Mouse (Mus musculus): ENCODE data around the gene Pcsk2. TPM values are rescaled to one million over a fixed set of nuclear protein-coding genes. Genes with fewer than 3 reads are reported as not detected.

The Pcsk2 gene
- total RNA-seq, 1 experiment from 2014 or later, result not detected

- ATAC-seq (replicated peaks; ENCODE audit: insufficient number of reproducible peaks, low FRiP score, low TSS enrichment, poor library complexity, severe bottlenecking), result no peak
Observed at GRCm38 (mm10) chr2:143620916-143621315, 75.0 kb downstream of the Pcsk2 start.

- no peak for ATAC-seq (replicated peaks; ENCODE audit: insufficient number of reproducible peaks, low FRiP score, low TSS enrichment, poor library complexity, severe bottlenecking)
Observed at GRCm38 (mm10) chr2:143623916-143624315, 78.0 kb downstream of the Pcsk2 start.

GRCm38 (mm10) chr2:143643305-143643704 is 97.3 kb downstream of the Pcsk2 start:
- no peak for ATAC-seq (replicated peaks; ENCODE audit: insufficient number of reproducible peaks, low FRiP score, low TSS enrichment, poor library complexity, severe bottlenecking)

- no peak for ATAC-seq (replicated peaks; ENCODE audit: insufficient number of reproducible peaks, low FRiP score, low TSS enrichment, poor library complexity, severe bottlenecking)
Observed at GRCm38 (mm10) chr2:143644374-143644773, 98.4 kb downstream of the Pcsk2 start.

GRCm38 (mm10) chr2:143646001-143646400 is 100.0 kb downstream of the Pcsk2 start:
- no peak for ATAC-seq (replicated peaks; ENCODE audit: insufficient number of reproducible peaks, low FRiP score, low TSS enrichment, poor library complexity, severe bottlenecking)

GRCm38 (mm10) chr2:143654621-143655020 is 108.7 kb downstream of the Pcsk2 start:
- no peak for ATAC-seq (replicated peaks; ENCODE audit: insufficient number of reproducible peaks, low FRiP score, low TSS enrichment, poor library complexity, severe bottlenecking)

GRCm38 (mm10) chr2:143656968-143657367 is 111.0 kb downstream of the Pcsk2 start:
- no peak for ATAC-seq (replicated peaks; ENCODE audit: insufficient number of reproducible peaks, low FRiP score, low TSS enrichment, poor library complexity, severe bottlenecking)

- no peak for ATAC-seq (replicated peaks; ENCODE audit: insufficient number of reproducible peaks, low FRiP score, low TSS enrichment, poor library complexity, severe bottlenecking)
Observed at GRCm38 (mm10) chr2:143666785-143667184, 120.8 kb downstream of the Pcsk2 start.

GRCm38 (mm10) chr2:143677869-143678268 is 131.9 kb downstream of the Pcsk2 start:
- ATAC-seq (replicated peaks; ENCODE audit: insufficient number of reproducible peaks, low FRiP score, low TSS enrichment, poor library complexity, severe bottlenecking), result no peak

- no peak for ATAC-seq (replicated peaks; ENCODE audit: insufficient number of reproducible peaks, low FRiP score, low TSS enrichment, poor library complexity, severe bottlenecking)
Observed at GRCm38 (mm10) chr2:143679513-143679912, 133.6 kb downstream of the Pcsk2 start.

- no peak for ATAC-seq (replicated peaks; ENCODE audit: insufficient number of reproducible peaks, low FRiP score, low TSS enrichment, poor library complexity, severe bottlenecking)
Observed at GRCm38 (mm10) chr2:143681873-143682555, 136.1 kb downstream of the Pcsk2 start.

- no peak for ATAC-seq (replicated peaks; ENCODE audit: insufficient number of reproducible peaks, low FRiP score, low TSS enrichment, poor library complexity, severe bottlenecking)
Observed at GRCm38 (mm10) chr2:143683513-143683912, 137.6 kb downstream of the Pcsk2 start.

GRCm38 (mm10) chr2:143691244-143691643 is 145.3 kb downstream of the Pcsk2 start:
- no peak for ATAC-seq (replicated peaks; ENCODE audit: insufficient number of reproducible peaks, low FRiP score, low TSS enrichment, poor library complexity, severe bottlenecking)

- no peak for ATAC-seq (replicated peaks; ENCODE audit: insufficient number of reproducible peaks, low FRiP score, low TSS enrichment, poor library complexity, severe bottlenecking)
Observed at GRCm38 (mm10) chr2:143696026-143696557, 150.1 kb downstream of the Pcsk2 start.

- ATAC-seq (replicated peaks; ENCODE audit: insufficient number of reproducible peaks, low FRiP score, low TSS enrichment, poor library complexity, severe bottlenecking), result no peak
Observed at GRCm38 (mm10) chr2:143696704-143697103, 150.7 kb downstream of the Pcsk2 start.

GRCm38 (mm10) chr2:143701141-143701540 is 155.2 kb downstream of the Pcsk2 start:
- no peak for ATAC-seq (replicated peaks; ENCODE audit: insufficient number of reproducible peaks, low FRiP score, low TSS enrichment, poor library complexity, severe bottlenecking)

- no peak for ATAC-seq (replicated peaks; ENCODE audit: insufficient number of reproducible peaks, low FRiP score, low TSS enrichment, poor library complexity, severe bottlenecking)
Observed at GRCm38 (mm10) chr2:143702931-143703344, 157.0 kb downstream of the Pcsk2 start.

GRCm38 (mm10) chr2:143708205-143708604 is 162.2 kb downstream of the Pcsk2 start:
- ATAC-seq (replicated peaks; ENCODE audit: insufficient number of reproducible peaks, low FRiP score, low TSS enrichment, poor library complexity, severe bottlenecking), result no peak

GRCm38 (mm10) chr2:143709249-143709648 is 163.3 kb downstream of the Pcsk2 start:
- ATAC-seq (replicated peaks; ENCODE audit: insufficient number of reproducible peaks, low FRiP score, low TSS enrichment, poor library complexity, severe bottlenecking), result no peak

GRCm38 (mm10) chr2:143709979-143710378 is 164.0 kb downstream of the Pcsk2 start:
- ATAC-seq (replicated peaks; ENCODE audit: insufficient number of reproducible peaks, low FRiP score, low TSS enrichment, poor library complexity, severe bottlenecking), result no peak

GRCm38 (mm10) chr2:143711886-143712285 is 165.9 kb downstream of the Pcsk2 start:
- ATAC-seq (replicated peaks; ENCODE audit: insufficient number of reproducible peaks, low FRiP score, low TSS enrichment, poor library complexity, severe bottlenecking), result no peak
